Mouse (Mus musculus) CH12.LX (cell line): ENCODE results near the gene Celf2. TPM values are rescaled to one million over a fixed set of nuclear protein-coding genes. Genes with fewer than 3 reads are reported as not detected.

ENCODE experiments used
- DNase-seq: peaks from one replicate; pipeline ENCODE4 v3.0.0-alpha.2; 2013; ENCODE audit errors: extremely low read depth
- H3K27ac ChIP-seq: 2 replicates; pipeline ENCODE4 v1.5.1; 2012; ENCODE audit warnings: low read depth, mild to moderate bottlenecking, control low read depth, moderate library complexity; ENCODE audit not compliant: insufficient read depth
- H3K27me3 ChIP-seq: replicated peaks from 2 replicates; pipeline ENCODE3; 2012; ENCODE audit warnings: inconsistent platforms
- H3K36me3 ChIP-seq, 2 experiments: replicated peaks in 1 of 2; 2 replicates each; pipeline versions ENCODE3 to v1.6.1; 2012; ENCODE audit warnings: inconsistent platforms in 1 of 2, low read length in 1 of 2, mild to moderate bottlenecking in 1 of 2, mixed read lengths in 1 of 2, moderate library complexity in 1 of 2; ENCODE audit not compliant: control insufficient read depth in 1 of 2, insufficient read depth in 1 of 2
- H3K4me1 ChIP-seq, 2 experiments: 2 replicates each; pipeline ENCODE4 v1.6.1; 2012; ENCODE audit warnings: inconsistent platforms in 1 of 2, moderate library complexity in 1 of 2; ENCODE audit not compliant: insufficient read depth in 2 of 2, control insufficient read depth in 1 of 2
- H3K4me2 ChIP-seq: 2 replicates; pipeline ENCODE4 v1.6.1; 2012; ENCODE audit warnings: low read depth, mild to moderate bottlenecking, control low read depth; ENCODE audit not compliant: poor library complexity, insufficient read depth, severe bottlenecking
- H3K4me3 ChIP-seq, 3 experiments: fragments of 150-350 bp in 1 of 3; sonication (generic) in 1 of 3; replicated peaks in 1 of 3; 2 replicates each; pipeline versions ENCODE3 to v1.5.1; 2011 to 2012; ENCODE audit warnings: low read depth in 2 of 3, low read length in 2 of 3, mild to moderate bottlenecking in 2 of 3, moderate library complexity in 2 of 3, control low read depth in 1 of 3, improper control_type of control experiment in 1 of 3, inconsistent platforms in 1 of 3, mixed read lengths in 1 of 3; ENCODE audit not compliant: poor library complexity in 1 of 3
- H3K79me2 ChIP-seq: replicated peaks from 2 replicates; pipeline ENCODE4 v1.6.1; 2012; ENCODE audit warnings: mild to moderate bottlenecking, moderate library complexity; ENCODE audit not compliant: control insufficient read depth, poor library complexity, insufficient read depth, severe bottlenecking; ENCODE audit errors: extremely low read depth
- H3K9ac ChIP-seq: 2 replicates; pipeline ENCODE4 v1.6.1; 2012; ENCODE audit warnings: low read depth, mild to moderate bottlenecking, control low read depth, moderate library complexity; ENCODE audit not compliant: insufficient read depth
- H3K9me3 ChIP-seq: replicated peaks from 2 replicates; pipeline ENCODE3; 2012; ENCODE audit warnings: low read length, inconsistent platforms, mixed read lengths
- BHLHE40 ChIP-seq: IDR thresholded peaks from 2 replicates; pipeline ENCODE4 v1.6.1; 2011; ENCODE audit warnings: mild to moderate bottlenecking, low read depth, low read length, improper control_type of control experiment
- CHD2 ChIP-seq: IDR thresholded peaks from 2 replicates; pipeline ENCODE4 v1.6.1; 2011; ENCODE audit warnings: low read length, improper control_type of control experiment
- CTCF ChIP-seq, 2 experiments: IDR thresholded peaks in 1 of 2; conservative IDR thresholded peaks in 1 of 2; 2 replicates each; pipeline ENCODE4 v1.5.1; 2011 to 2012; ENCODE audit warnings: low read depth in 2 of 2, low read length in 2 of 2, improper control_type of control experiment in 1 of 2, inconsistent platforms in 1 of 2, mild to moderate bottlenecking in 1 of 2, moderate library complexity in 1 of 2
- E2F4 ChIP-seq: IDR thresholded peaks from 2 replicates; pipeline ENCODE4 v1.6.1; 2011; ENCODE audit warnings: low read depth, low read length, improper control_type of control experiment; ENCODE audit not compliant: insufficient replicate concordance
- ELF1 ChIP-seq: IDR thresholded peaks from 2 replicates; pipeline ENCODE4 v1.6.1; 2014; ENCODE audit warnings: low read depth, mild to moderate bottlenecking, inconsistent platforms, low read length, improper control_type of control experiment
- EP300 ChIP-seq: IDR thresholded peaks from 2 replicates; pipeline ENCODE4 v1.6.1; 2011; ENCODE audit warnings: low read length, improper control_type of control experiment
- ETS1 ChIP-seq: conservative IDR thresholded peaks from 2 replicates; pipeline ENCODE4 v1.6.1; 2012; ENCODE audit warnings: low read depth, mild to moderate bottlenecking, inconsistent platforms, low read length, improper control_type of control experiment, moderate library complexity
- IRF4 ChIP-seq: IDR thresholded peaks from 2 replicates; pipeline ENCODE4 v1.6.1; 2014; ENCODE audit warnings: low read depth, mild to moderate bottlenecking, inconsistent platforms, low read length, improper control_type of control experiment
- JUN ChIP-seq: IDR thresholded peaks from 2 replicates; pipeline ENCODE4 v1.6.1; 2011; ENCODE audit warnings: low read depth, mild to moderate bottlenecking, low read length, improper control_type of control experiment, moderate library complexity; ENCODE audit not compliant: insufficient read depth
- MAZ ChIP-seq: IDR thresholded peaks from 2 replicates; pipeline ENCODE4 v1.6.1; 2012; ENCODE audit warnings: low read depth, mild to moderate bottlenecking, inconsistent platforms, low read length, improper control_type of control experiment, moderate library complexity
- MXI1 ChIP-seq: IDR thresholded peaks from 2 replicates; pipeline ENCODE4 v1.6.1; 2011; ENCODE audit warnings: mild to moderate bottlenecking, low read depth, low read length, improper control_type of control experiment
- NRF1 ChIP-seq: IDR thresholded peaks from 2 replicates; pipeline ENCODE4 v1.6.1; 2014; ENCODE audit warnings: low read depth, mild to moderate bottlenecking, inconsistent platforms, low read length, improper control_type of control experiment, moderate library complexity
- RAD21 ChIP-seq: IDR thresholded peaks from 2 replicates; pipeline ENCODE4 v1.6.1; 2011; ENCODE audit warnings: low read depth, mild to moderate bottlenecking, low read length, improper control_type of control experiment, moderate library complexity
- SIN3A ChIP-seq: IDR thresholded peaks from 2 replicates; pipeline ENCODE4 v1.6.1; 2012; ENCODE audit warnings: low read length, improper control_type of control experiment, inconsistent platforms
- SMC3 ChIP-seq: IDR thresholded peaks from 2 replicates; pipeline ENCODE4 v1.6.1; 2011; ENCODE audit warnings: low read depth, low read length, improper control_type of control experiment
- TBP ChIP-seq: conservative IDR thresholded peaks from 2 replicates; pipeline ENCODE4 v1.6.1; 2011; ENCODE audit warnings: low read depth, low read length, improper control_type of control experiment
- TCF12 ChIP-seq: IDR thresholded peaks from 2 replicates; pipeline ENCODE4 v1.6.1; 2014; ENCODE audit warnings: low read depth, mild to moderate bottlenecking, inconsistent platforms, low read length, improper control_type of control experiment
- UBTF ChIP-seq: IDR thresholded peaks from 2 replicates; pipeline ENCODE4 v1.6.1; 2012; ENCODE audit warnings: low read depth, mild to moderate bottlenecking, inconsistent platforms, low read length, improper control_type of control experiment, moderate library complexity
- USF1 ChIP-seq: IDR thresholded peaks from 2 replicates; pipeline ENCODE4 v1.6.1; 2014; ENCODE audit warnings: low read depth, mild to moderate bottlenecking, inconsistent platforms, low read length, improper control_type of control experiment
- USF2 ChIP-seq: conservative IDR thresholded peaks from 2 replicates; pipeline ENCODE4 v1.6.1; 2011; ENCODE audit warnings: low read depth, low read length, improper control_type of control experiment
- ZC3H11A ChIP-seq: IDR thresholded peaks from 2 replicates; pipeline ENCODE4 v1.6.1; 2012; ENCODE audit warnings: low read depth, mild to moderate bottlenecking, inconsistent platforms, low read length, improper control_type of control experiment
- dilution Hi-C: fragments of 300-500 bp; cut with MboI; formaldehyde crosslinking; loops from 2 replicates; pipeline ENCODE4 v1.14.3; 2020; ENCODE audit warnings: low sequenced_read_pairs; ENCODE audit not compliant: extremely low pct_unique_long_range_greater_than_20kb, extremely low pct_ligation_motif_present
- in situ Hi-C: fragments of 300-500 bp; cut with MboI; formaldehyde crosslinking; loops from 3 replicates; pipeline ENCODE4 v1.14.3; 2019; ENCODE audit warnings: low sequenced_read_pairs, low pct_ligation_motif_present, low pct_unique_long_range_greater_than_20kb, mixed read lengths
- polyA plus RNA-seq: library from polyadenylated mRNA; unstranded; fragments of >175 nt; gene quantifications from 2 replicates; pipeline ENCODE4 v1.2.1, GENCODE M21; 2012; ENCODE audit warnings: low read depth; ENCODE audit not compliant: insufficient read length
- total RNA-seq, 2 experiments: library from RNA; depleted of rRNA; stranded (reverse); fragments of 300-350 nt in 1 of 2; fragments of >200 nt in 1 of 2; gene quantifications; 2 replicates each; pipeline ENCODE4 v1.2.3; 2012 to 2014

Gene Celf2
- total and polyA plus RNA-seq, 3 experiments: 51.0 to 143 (median 103) TPM

DNA sequence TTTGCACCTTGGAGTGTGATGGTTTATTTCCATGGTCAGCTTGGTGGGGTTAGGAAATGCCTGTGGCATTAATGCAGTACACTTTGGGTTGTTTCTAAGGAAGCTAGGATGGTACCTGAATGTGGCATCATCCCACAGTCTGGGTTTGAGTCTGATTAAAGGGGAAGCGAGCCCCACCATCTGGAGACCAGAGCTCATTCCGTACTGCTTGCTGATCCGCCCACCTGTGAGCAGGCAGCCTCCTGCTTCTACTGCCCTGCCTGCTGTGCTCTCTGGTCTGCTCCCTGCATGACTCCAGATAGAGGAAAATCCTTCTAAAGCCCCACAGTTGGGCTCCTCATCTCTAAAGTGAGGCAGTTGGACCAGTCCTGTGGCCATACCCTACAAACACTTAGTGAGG is 1002.3 kb downstream of the Celf2 start:
- in situ Hi-C loops: no loop called here
- TF ChIP-seq SIN3A: no peak
- TF ChIP-seq NRF1: no peak
- TF ChIP-seq USF1: no peak
- no peak for TF ChIP-seq EP300
- TF ChIP-seq CHD2: no peak
- no peak for TF ChIP-seq E2F4
- TF ChIP-seq ELF1: no peak
- no peak for TF ChIP-seq RAD21
- no peak for TF ChIP-seq CTCF (conservative IDR thresholded peaks at IDR 0.05 in 1 of 2, IDR thresholded peaks at IDR 0.05 in 1 of 2; ENCODE audit: low read depth in 2 of 2, low read length in 2 of 2)
- TF ChIP-seq SMC3: no peak
- no peak for TF ChIP-seq USF2
- no peak for TF ChIP-seq MXI1

GRCm38 (mm10) chr2:6505979-6506811 is 1003.2 kb downstream of the Celf2 start:
- Histone ChIP-seq H3K4me3 (no peak overlapping the region), H3K9ac (no peak overlapping the region), H3K4me2 (no peak overlapping the region), H3K36me3 (no peaks in the 10 kb centered on the region), H3K9me3 (no peaks in the 10 kb centered on the region), H3K27ac (no peak overlapping the region), H3K4me1 (peaks cover 3 to 4% of the 10 kb centered on the region in 2 experiments; a peak in 3 of 4 replicates), H3K79me2 (no peaks in the 10 kb centered on the region), H3K27me3 (no peaks in the 10 kb centered on the region)
- DNase-seq: no peak
- no peak for TF ChIP-seq IRF4
- no peak for TF ChIP-seq MXI1
- TF ChIP-seq TBP: no peak
- TF ChIP-seq RAD21: no peak
- no peak for TF ChIP-seq BHLHE40
- TF ChIP-seq ETS1: no peak
- TF ChIP-seq JUN: no peak
- TF ChIP-seq USF2: no peak
- no peak for TF ChIP-seq TCF12
- TF ChIP-seq MAZ: no peak
- TF ChIP-seq E2F4: no peak
- TF ChIP-seq ZC3H11A: no peak
- TF ChIP-seq UBTF: no peak
- dilution Hi-C loops (no loop called here), in situ Hi-C loops (no loop called here)

More for the DNA sequence above, 1002.3 kb downstream of the Celf2 start:
- peaks cover 3 to 4% of the 10 kb centered on the region in 2 experiments; a peak in 3 of 4 replicates for H3K4me1 ChIP-seq
- H3K79me2 ChIP-seq: no peaks in the 10 kb centered on the region
- H3K9me3 ChIP-seq: no peaks in the 10 kb centered on the region
- DNase-seq: no peak
- no peak overlapping the region for H3K9ac ChIP-seq
- H3K36me3 ChIP-seq: no peaks in the 10 kb centered on the region
- H3K27ac ChIP-seq: no peak overlapping the region
- H3K27me3 ChIP-seq: no peaks in the 10 kb centered on the region
- H3K4me3 ChIP-seq: no peak overlapping the region
- no peak overlapping the region for H3K4me2 ChIP-seq
- dilution Hi-C loops: no loop called here
